Mouse (Mus musculus): ENCODE results near the gene Nxpe3.

Nxpe3 gene

GRCm38 (mm10) chr16:55894893-55895650, at the start of gene Nxpe3:
TSS of gene Nxpe3 (minus strand) at chr16:55895285.
- DNase-seq (ENCODE audit: low read depth), result peak; percentile 90

- no peak for DNase-seq (ENCODE audit: low read depth)
Observed at GRCm38 (mm10) chr16:55940781-55941180, 45.7 kb upstream of the Nxpe3 start.

DNA sequence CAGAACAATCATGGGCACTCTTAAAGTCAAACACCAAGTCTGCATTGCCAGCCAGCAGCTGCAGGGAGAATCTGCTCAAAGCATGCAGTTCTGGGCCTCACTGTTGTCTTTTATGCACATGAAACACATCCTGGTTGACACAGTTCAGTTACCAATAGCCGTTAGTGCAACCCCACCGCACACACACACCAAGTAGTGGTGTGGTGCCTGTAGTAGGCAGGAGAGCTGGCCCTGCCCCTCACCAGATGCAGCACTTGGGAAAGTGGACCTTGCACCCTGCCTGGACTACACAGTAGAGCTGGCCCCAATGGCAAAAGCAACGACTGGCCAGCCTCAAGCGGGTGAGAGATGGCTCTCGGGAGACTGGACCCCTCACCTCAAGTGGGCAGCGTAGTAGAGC, 44.6 kb upstream of the Nxpe3 start:
- DNase-seq (ENCODE audit: low read depth), result no peak

GRCm38 (mm10) chr16:55938761-55939160, 43.7 kb upstream of the Nxpe3 start:
- no peak for DNase-seq (ENCODE audit: low read depth)

DNA sequence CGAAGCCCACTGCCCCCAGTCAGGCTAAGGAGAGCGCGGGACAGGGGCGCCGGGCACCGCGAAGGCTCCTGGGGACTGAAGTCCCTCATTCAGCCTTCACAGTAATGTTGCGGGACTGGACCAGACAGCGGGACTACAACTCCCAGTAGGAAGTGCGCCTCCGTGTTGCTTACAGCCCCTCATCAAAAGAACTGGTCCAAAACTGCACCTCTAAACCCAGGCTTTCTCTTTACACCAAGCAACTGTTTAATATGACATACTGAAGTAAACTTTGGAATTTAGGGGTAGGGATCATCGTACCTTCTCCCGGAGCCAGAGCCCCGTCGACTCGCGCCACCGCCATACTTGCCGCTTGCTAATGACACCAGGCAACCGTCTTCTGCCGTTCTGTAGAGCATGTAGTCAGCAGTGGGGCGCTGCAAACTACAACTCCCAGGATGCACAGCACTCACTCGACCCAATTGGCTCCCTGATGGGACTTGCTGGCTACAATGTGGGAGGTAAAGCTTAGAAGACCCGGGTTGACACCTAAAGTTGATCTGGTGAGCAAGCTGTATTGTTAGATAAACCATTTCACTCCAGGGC, 39.5 kb upstream of the Nxpe3 start, which contains the start of gene Cep97:
Gene Cep97 (minus strand): TSS at position 403 of the 585 bp plus-strand sequence.
- peak; percentile 87 for DNase-seq (ENCODE audit: low read depth)

- peak; percentile 52 for DNase-seq (ENCODE audit: low read depth)
Observed at GRCm38 (mm10) chr16:55933681-55934343, 38.7 kb upstream of the Nxpe3 start.

DNA sequence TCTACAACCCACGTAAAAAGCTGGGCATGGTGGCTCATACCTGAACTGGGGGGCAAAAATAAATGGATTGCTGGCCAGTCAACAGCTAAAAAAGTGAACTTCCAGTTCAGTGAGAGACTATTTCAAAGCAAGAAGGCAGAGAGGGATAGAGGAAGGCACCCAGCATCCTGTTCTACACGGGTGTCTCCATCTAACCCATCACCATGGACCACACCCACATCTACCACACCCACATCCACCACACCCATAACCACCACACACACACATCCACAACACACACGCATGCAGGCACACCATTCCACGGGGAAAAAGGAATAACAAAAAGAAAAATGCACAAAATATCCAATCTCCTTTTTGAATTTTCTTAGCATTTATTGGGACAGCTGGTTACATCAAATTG, 28.9 kb upstream of the Nxpe3 start:
- DNase-seq (ENCODE audit: low read depth), result no peak

- DNase-seq (ENCODE audit: low read depth), result peak; percentile 19
Observed at GRCm38 (mm10) chr16:55922079-55922478, 27.0 kb upstream of the Nxpe3 start.

- no peak for DNase-seq (ENCODE audit: low read depth)
Observed at GRCm38 (mm10) chr16:55914716-55915115, 19.6 kb upstream of the Nxpe3 start.

DNA sequence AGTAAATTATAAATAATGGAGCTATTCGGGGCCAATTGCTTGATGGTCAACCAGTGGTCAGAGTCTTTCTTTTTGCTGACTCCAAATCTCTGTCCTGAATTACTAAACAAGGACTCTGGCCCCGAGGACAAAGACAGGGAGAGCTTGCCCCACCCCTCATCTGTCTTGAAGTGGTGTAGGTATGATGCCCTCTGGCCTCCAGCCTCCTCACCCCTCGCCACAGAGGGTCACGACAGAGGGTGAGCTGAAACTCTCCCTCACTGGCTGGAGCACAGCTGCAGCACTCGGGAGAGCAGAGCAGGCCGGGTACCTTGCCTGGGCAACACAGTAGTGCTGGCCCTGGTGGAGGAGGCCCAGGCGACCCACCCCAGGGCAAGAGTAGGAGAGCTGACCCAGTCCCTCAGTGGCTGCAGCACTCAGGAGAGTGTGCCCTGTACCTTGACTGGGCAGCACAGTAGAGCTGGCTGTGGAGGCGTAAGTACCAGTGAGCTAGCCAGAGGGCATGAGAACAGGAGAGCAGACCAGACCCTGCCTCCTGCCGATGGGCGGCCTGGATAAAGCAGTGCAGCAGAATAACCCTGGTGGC, 15.2 kb upstream of the Nxpe3 start:
- DNase-seq (ENCODE audit: low read depth), result no peak

- no peak for DNase-seq (ENCODE audit: low read depth)
Observed at GRCm38 (mm10) chr16:55906928-55907679, 12.0 kb upstream of the Nxpe3 start.

- no peak for DNase-seq (ENCODE audit: low read depth)
Observed at GRCm38 (mm10) chr16:55905370-55905769, 10.3 kb upstream of the Nxpe3 start.

DNA sequence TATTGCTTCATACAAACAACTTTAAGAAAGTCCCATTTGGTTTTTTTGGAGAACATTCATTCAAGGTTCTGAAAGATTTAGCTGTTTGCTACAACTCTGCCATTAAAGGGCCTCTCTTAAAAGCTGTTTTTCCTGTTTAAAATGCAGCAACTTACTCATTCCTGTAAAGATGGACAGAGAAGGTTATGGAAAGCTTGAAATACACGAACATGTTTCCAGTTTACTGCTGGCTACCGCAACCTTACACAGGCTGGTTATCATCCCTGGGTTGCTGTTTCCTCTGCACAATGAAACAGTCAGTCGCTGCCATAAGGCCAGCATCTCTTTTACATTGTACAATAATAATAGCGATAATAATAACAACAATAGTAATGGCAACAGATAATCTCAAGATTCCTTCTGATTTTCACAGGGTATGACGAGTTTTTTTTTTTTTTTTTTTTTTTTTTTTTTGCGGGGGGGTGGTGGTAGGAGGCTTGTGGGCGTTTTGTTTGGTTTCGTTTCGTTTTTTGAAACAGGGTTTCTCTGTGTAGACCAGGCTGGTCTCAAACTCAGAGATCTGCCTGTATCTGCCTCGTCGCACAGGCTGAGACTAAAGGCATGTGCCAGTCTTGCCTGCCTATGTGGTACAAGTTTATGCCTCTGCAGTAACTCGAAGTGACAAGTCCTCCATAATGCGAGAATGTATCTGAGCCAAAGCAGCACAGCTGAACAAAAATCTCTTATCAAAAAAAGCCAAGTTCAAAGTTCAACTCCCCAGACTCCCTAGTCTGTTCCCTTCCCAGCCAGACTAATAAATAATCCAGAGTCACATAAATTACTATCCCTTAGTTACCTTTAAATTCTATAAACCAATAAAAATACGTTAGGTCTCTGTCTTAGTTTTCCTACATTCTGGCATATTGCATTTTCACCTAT, 7.0 kb upstream of the Nxpe3 start:
- no peak for DNase-seq (ENCODE audit: low read depth)

DNA sequence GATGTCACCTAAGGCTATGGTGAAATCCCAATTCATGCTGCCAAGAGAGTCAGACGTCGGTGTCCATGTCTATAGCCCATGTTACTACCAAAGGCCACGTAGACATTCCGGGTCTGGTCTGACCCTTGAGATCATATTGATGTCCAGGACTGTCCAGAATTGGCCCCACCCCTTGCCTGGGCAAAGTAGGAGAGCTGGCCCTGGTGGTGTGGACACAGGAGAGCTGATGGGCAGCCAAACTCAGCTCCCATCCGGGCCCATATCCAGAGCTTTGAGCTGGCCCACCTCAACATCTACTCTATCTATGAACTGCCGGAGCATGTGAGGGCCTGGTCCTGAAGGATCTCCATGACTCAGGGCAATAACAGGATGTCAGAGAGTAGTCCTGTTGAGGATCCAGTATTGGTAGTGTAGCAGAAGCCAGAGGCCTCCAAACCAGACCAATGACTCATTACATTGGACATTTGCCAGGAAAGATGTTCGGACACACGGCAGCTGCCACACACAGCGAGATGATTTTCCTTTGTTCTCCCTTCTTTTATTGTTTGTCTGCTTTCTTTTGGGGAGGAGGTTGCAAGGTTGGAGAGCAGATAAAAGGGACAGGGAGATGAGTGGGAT, 3.4 kb upstream of the Nxpe3 start:
- DNase-seq (ENCODE audit: low read depth), result peak; percentile 66

DNA sequence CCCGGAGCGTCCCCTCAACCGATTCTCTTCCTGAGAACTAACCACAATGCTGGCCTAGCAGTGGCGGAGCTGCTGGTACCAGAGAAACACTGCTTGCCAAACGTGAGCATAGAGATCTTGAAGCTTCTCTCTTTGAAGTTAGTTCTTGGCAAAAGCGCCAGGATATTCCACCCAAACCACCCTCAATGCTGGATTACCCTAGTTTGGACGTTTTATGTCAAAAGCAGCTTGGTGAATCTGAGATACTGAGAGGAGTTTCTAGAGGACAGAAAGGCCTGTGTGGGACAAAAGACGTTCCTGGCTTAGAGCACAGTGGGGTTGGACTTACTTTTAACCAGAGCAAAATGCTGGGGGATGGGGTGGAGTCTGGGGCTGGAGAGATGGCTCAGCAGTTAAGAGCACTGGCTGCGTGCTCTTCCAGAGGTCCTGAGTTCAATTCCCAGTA, 588 bp upstream of the Nxpe3 start:
- DNase-seq (ENCODE audit: low read depth), result peak; percentile 66

DNA sequence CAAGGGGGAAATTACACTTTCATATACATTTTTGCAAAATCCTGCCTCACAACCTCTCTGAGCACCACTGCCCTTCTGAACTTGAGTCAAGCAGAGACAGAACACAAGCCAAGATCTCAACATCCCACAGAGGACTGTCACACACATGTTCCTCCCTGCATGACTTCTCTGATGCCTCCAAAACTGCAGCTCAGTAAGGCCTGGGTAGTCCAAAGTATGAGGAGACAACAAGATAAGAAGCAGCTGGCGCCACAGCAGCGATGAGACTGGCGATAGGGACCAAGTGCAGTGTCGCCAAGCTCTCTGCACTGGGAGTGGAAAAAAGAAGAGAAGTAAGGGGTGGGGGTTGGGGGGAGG, 571 bp downstream of the Nxpe3 start:
- DNase-seq (ENCODE audit: low read depth), result peak; percentile 6

GRCm38 (mm10) chr16:55893410-55894107, 1.5 kb downstream of the Nxpe3 start:
- DNase-seq (ENCODE audit: low read depth), result no peak

DNA sequence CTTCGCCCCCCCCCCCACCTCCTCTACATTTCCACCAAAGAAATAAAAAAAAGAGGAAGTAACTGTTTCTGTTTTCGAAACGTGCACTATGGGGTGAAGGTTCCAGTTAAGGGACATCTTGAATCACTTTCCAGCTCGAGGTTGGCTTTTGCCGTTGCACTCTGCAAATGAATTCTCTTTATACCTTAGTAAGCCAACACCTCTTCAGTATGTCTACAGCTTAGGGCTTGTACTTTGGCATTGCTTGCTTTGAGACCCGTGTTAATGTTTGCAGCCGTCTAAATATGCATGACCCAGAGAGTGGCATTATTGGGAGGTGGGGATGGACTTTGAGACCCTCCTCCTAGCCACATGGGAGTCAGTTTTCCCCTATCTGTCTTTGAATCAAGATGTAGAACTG, 2.6 kb downstream of the Nxpe3 start:
- no peak for DNase-seq (ENCODE audit: low read depth)

- no peak for DNase-seq (ENCODE audit: low read depth)
Observed at GRCm38 (mm10) chr16:55891346-55891745, 3.7 kb downstream of the Nxpe3 start.
